Mouse (Mus musculus) erythroblast, adult 5-6 weeks (primary cell): ENCODE measurements around the gene Cyp2j5. TPM values are rescaled to one million over a fixed set of nuclear protein-coding genes. Genes with fewer than 3 reads are reported as not detected.
"Not testable (repeated sequence)": the region's sequence is repeated elsewhere in the genome, so short reads cannot be mapped to it uniquely, and the experiment has no call there.

Experiments
- ATAC-seq: replicated peaks from 2 replicates; pipeline ENCODE4 v1.8.0; 2016; ENCODE audit warnings: moderate number of reproducible peaks, mild to moderate bottlenecking, moderate TSS enrichment, inconsistent platforms; ENCODE audit not compliant: poor library complexity, low FRiP score, severe bottlenecking
- total RNA-seq, 2 experiments: library from RNA; stranded (forward) in 1 of 2; stranded (reverse) in 1 of 2; fragments of 150-400 nt in 1 of 2; fragments of 200-764, 138-1000 nt in 1 of 2; gene quantifications; 2 replicates each; pipeline versions ENCODE4 v1.2.3 to v1.2.4; 2015 to 2017; ENCODE audit warnings: low replicate concordance in 2 of 2

The Cyp2j5 gene
- not detected in 2 replicates for total RNA-seq (2015; ENCODE audit: low replicate concordance)
- not detected in 2 replicates for total RNA-seq (2017; ENCODE audit: low replicate concordance)

- ATAC-seq, result no peak
Observed at GRCm38 (mm10) chr4:96663991-96664390, at the start of gene Cyp2j5. TSS of gene Cyp2j5 (minus strand) at chr4:96664154.

- ATAC-seq, result no peak
Observed at GRCm38 (mm10) chr4:96705281-96705951, 41.5 kb upstream of the Cyp2j5 start.

GRCm38 (mm10) chr4:96698218-96698561 lies 34.2 kb upstream of the Cyp2j5 start:
- no peak for ATAC-seq

GRCm38 (mm10) chr4:96697511-96698217 lies 33.7 kb upstream of the Cyp2j5 start:
- ATAC-seq, result no peak

- ATAC-seq, result no peak
Observed at GRCm38 (mm10) chr4:96696614-96697360, 32.8 kb upstream of the Cyp2j5 start.

- ATAC-seq, result no peak
Observed at GRCm38 (mm10) chr4:96687358-96687803, 23.4 kb upstream of the Cyp2j5 start.

GRCm38 (mm10) chr4:96683474-96683873 lies 19.5 kb upstream of the Cyp2j5 start:
- no peak for ATAC-seq

GRCm38 (mm10) chr4:96680966-96681365 lies 17.0 kb upstream of the Cyp2j5 start:
- ATAC-seq, result no peak

- ATAC-seq, result no peak
Observed at GRCm38 (mm10) chr4:96680233-96680632, 16.3 kb upstream of the Cyp2j5 start.

GRCm38 (mm10) chr4:96664668-96665454 lies 907 bp upstream of the Cyp2j5 start:
- no peak for ATAC-seq

GRCm38 (mm10) chr4:96635455-96635854 lies 28.5 kb downstream of the Cyp2j5 start:
- no peak for ATAC-seq

- no peak for ATAC-seq
Observed at GRCm38 (mm10) chr4:96622474-96622873, 41.5 kb downstream of the Cyp2j5 start.

GRCm38 (mm10) chr4:96591791-96592150 lies 72.2 kb downstream of the Cyp2j5 start:
- ATAC-seq, result no peak

- no peak for ATAC-seq
Observed at GRCm38 (mm10) chr4:96590911-96591790, 72.8 kb downstream of the Cyp2j5 start, which contains the start of gene Cyp2j9. TSS of gene Cyp2j9 (minus strand) at chr4:96591578.

GRCm38 (mm10) chr4:96581425-96582088 lies 82.4 kb downstream of the Cyp2j5 start:
- no peak for ATAC-seq

GRCm38 (mm10) chr4:96580351-96580750 lies 83.6 kb downstream of the Cyp2j5 start:
- not testable (repeated sequence) for ATAC-seq
